8 mouse cellular contexts compared by ENCODE assay signal in the genomic region with DNA sequence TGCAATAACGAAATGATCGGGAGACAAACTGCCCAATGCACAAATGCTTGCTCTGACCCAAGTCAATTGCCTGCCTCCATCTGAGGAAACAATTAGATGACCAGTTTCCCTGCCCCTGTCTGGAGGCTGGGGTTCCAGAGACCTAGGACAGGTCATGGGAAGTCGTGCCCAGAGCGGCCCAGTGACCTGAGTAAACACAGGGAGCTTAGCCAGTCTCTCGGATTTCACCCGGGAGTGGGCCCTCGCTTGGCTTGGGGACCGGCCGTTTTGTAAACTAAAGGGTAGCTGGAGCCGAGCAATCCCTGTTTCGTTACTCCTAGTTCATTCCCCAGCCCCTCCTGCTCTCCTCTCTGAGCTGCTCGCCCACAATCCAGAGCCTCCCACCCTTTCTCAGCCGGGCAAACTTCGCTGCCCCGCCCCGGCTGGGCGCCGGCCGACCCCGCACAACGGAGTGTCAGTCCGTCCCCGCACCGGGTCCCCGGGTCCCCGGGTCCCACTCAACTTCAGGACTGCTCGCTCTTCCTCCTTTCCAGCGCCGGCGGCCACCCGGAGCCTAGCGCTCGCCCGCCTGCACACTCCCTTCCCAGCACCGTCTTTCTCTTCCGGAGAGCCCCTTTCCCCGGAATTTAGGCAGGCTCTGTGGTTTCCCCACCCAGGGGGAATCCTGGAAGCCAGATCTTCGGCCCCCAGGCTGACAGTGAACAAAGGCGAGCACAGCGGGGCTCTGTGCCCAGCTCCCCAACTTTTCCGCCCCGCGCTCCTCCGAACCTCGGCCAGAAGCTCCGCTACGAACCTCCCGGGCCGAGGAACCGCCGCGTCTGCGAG. TPM values are rescaled to one million over a fixed set of nuclear protein-coding genes. Genes with fewer than 3 reads are reported as not detected.
DNase-seq lines count a peak whose midpoint lies in the region; ATAC-seq and TF ChIP-seq lines count a peak whose summit lies in the region.

No protein-coding gene starts in this region.

- H3K4me1 ChIP-seq in megakaryocyte, embryonic 14.5 days = peaks cover 60% of the 10 kb centered on the region
- peaks cover 41% of the 10 kb centered on the region for H3K4me1 ChIP-seq in kidney, embryonic 15.5 days
- H3K4me1 ChIP-seq in midbrain, embryonic 16.5 days (ENCODE audit: control insufficient read depth, insufficient read depth, low read length) = peaks cover 5% of the 10 kb centered on the region; the same call in 1 of the 2 replicates

- WGBS in kidney, embryonic 15.5 days = under 1% methylated on average over 53 of the region's 53 CpGs
- WGBS in midbrain, embryonic 16.5 days = 2% methylated on average over 47 of the region's 53 CpGs

- no peak for ATAC-seq in megakaryocyte, adult 5-6 weeks (ENCODE audit: poor library complexity, severe bottlenecking)
- peak; percentile 55 for ATAC-seq in kidney, embryonic 15.5 days (replicated peaks; ENCODE audit: low FRiP score)
- ATAC-seq in midbrain, embryonic 16.5 days = 0 out of 2 replicates have a peak, but pooled peaks have one; percentile 44

- TF ChIP-seq POLR2A in brain, embryonic 14.5 days (IDR thresholded peaks at IDR 0.05; ENCODE audit: borderline replicate concordance, extremely low read depth, insufficient read depth, insufficient read length, poor library complexity, severe bottlenecking) = no peak

- DNase-seq in brain, embryonic 14.5 days (ENCODE audit: low read depth) = peak; percentile 50
- peak; percentile 45 to 67 for DNase-seq in gastrocnemius, postnatal 4 days (ENCODE audit: low spot score in 2 of 2)
- no peak for DNase-seq in right cerebral cortex, adult 18-20 months
- DNase-seq in frontal cortex, postnatal 36 days (ENCODE audit: low spot score in 2 of 2) = no peak

- peak overlapping the region; percentile 37 for H3K9ac ChIP-seq in kidney, embryonic 15.5 days
- H3K9ac ChIP-seq in midbrain, embryonic 16.5 days (ENCODE audit: low read depth, low read length) = no peak overlapping the region

- 0 out of 2 replicates have a peak, but pooled peaks cover 2% of the 10 kb centered on the region for H3K9me3 ChIP-seq in megakaryocyte, embryonic 14.5 days
- no peaks in the 10 kb centered on the region for H3K9me3 ChIP-seq in kidney, embryonic 15.5 days (replicated peaks)
- H3K9me3 ChIP-seq in midbrain, embryonic 16.5 days (replicated peaks; ENCODE audit: control insufficient read depth, low read length, poor library complexity, severe bottlenecking) = no peaks in the 10 kb centered on the region; the same call in 1 of the 2 replicates

- H3K27me3 ChIP-seq in megakaryocyte, embryonic 14.5 days (replicated peaks) = peaks cover 97% of the 10 kb centered on the region
- peaks cover 97% of the 10 kb centered on the region for H3K27me3 ChIP-seq in kidney, embryonic 15.5 days
- peaks cover 77% of the 10 kb centered on the region for H3K27me3 ChIP-seq in midbrain, embryonic 16.5 days (ENCODE audit: control insufficient read depth, insufficient read depth, low read depth, low read length)

- H3K27ac ChIP-seq in kidney, embryonic 15.5 days = no peak overlapping the region
- H3K27ac ChIP-seq in midbrain, embryonic 16.5 days (ENCODE audit: low read length) = no peak overlapping the region

- H3K36me3 ChIP-seq in megakaryocyte, embryonic 14.5 days (replicated peaks; ENCODE audit: low read length) = no peaks in the 10 kb centered on the region
- no peaks in the 10 kb centered on the region for H3K36me3 ChIP-seq in kidney, embryonic 15.5 days
- no peaks in the 10 kb centered on the region for H3K36me3 ChIP-seq in midbrain, embryonic 16.5 days (ENCODE audit: control insufficient read depth, insufficient read depth, low read length)

- peak overlapping the region; percentile 92 for H3K4me3 ChIP-seq in megakaryocyte, embryonic 14.5 days (replicated peaks)
- H3K4me3 ChIP-seq in kidney, embryonic 15.5 days (replicated peaks) = peak overlapping the region; percentile 50
- peak overlapping the region; percentile 23 for H3K4me3 ChIP-seq in midbrain, embryonic 16.5 days (ENCODE audit: low read depth, low read length)

- no peak for TF ChIP-seq CTCF in brain, embryonic 14.5 days (IDR thresholded peaks at IDR 0.05; ENCODE audit: borderline replicate concordance, extremely low read depth, insufficient read depth, insufficient read length)

- H3K4me2 ChIP-seq in kidney, embryonic 15.5 days = peak overlapping the region; percentile 81
- peak overlapping the region; percentile 43 for H3K4me2 ChIP-seq in midbrain, embryonic 16.5 days (ENCODE audit: low read length)

RNA-seq across cellular contexts. Expression of gene Six1, which starts 9.3 kb away (rescaled TPM):
- 2.6 and 8.1 TPM in 2 replicates for polyA plus RNA-seq in megakaryocyte, embryonic 14.5 days (2012; ENCODE audit: insufficient read depth, low replicate concordance)
- 0.04 and 0.11 TPM in 2 replicates for total RNA-seq in megakaryocyte, adult 5-6 weeks (2015)
- total RNA-seq in megakaryocyte, adult 5-6 weeks (2017) = not detected in 2 replicates
- 0.53 and 0.94 TPM in 2 replicates for polyA plus RNA-seq in brain, embryonic 14.5 days (2012; rRNA removed)
- total RNA-seq in gastrocnemius, postnatal 4 days (2021) = 10 to 100 TPM; 51.0 to 60.8 TPM
- polyA plus RNA-seq in kidney, embryonic 15.5 days (2015; fragmentation: Nextera tagmentation; extraction: Ambion mirVana) = 1.9 and 2.3 TPM in 2 replicates
- 0.41 and 0.62 TPM in 2 replicates for polyA plus RNA-seq in midbrain, embryonic 16.5 days (2015; fragmentation: Nextera tagmentation; extraction: Ambion mirVana)

Comparison
In these comparisons a context has a peak if more than half of its experiments do, and no peak if none do; other contexts are left out.
1. H3K4me3 ChIP-seq: peak in every context shown above with its lines; median percentile 92 in megakaryocyte, embryonic 14.5 days; 50 in kidney, embryonic 15.5 days; 23 in midbrain, embryonic 16.5 days.
2. DNase-seq: peak in brain, embryonic 14.5 days (single experiment) and gastrocnemius, postnatal 4 days (2 of 2); none in right cerebral cortex, adult 18-20 months (single experiment) and frontal cortex, postnatal 36 days (0 of 2).